Mouse (Mus musculus) stomach, embryonic 16.5 days (tissue): ENCODE measurements around the gene Edc3. TPM values are rescaled to one million over a fixed set of nuclear protein-coding genes. Genes with fewer than 3 reads are reported as not detected.

Source experiments
- ATAC-seq: fragments of 200-750 bp; cut with Nextera tagmentation; 2 replicates; pipeline ENCODE4 v1.8.0; 2017; ENCODE audit warnings: moderate number of reproducible peaks, moderate TSS enrichment; ENCODE audit not compliant: insufficient read depth, low FRiP score
- H3K27ac ChIP-seq: fragments of 300-500 bp; sonication (generic); 2 replicates; pipeline ENCODE4 v1.5.1; 2014; ENCODE audit warnings: low read length
- H3K27me3 ChIP-seq: fragments of 300-500 bp; sonication (generic); 2 replicates; pipeline ENCODE4 v1.6.1; 2014; ENCODE audit warnings: low read length, control low read depth, mixed read lengths; ENCODE audit not compliant: control insufficient read depth, insufficient read depth
- H3K36me3 ChIP-seq: fragments of 300-500 bp; sonication (generic); 2 replicates; pipeline ENCODE4 v1.6.1; 2014; ENCODE audit warnings: low read length; ENCODE audit not compliant: control insufficient read depth, insufficient read depth
- H3K4me1 ChIP-seq: fragments of 300-500 bp; sonication (generic); 2 replicates; pipeline ENCODE4 v1.6.1; 2014; ENCODE audit warnings: low read length, control low read depth, mixed read lengths; ENCODE audit not compliant: control insufficient read depth, insufficient read depth
- H3K4me2 ChIP-seq: fragments of 300-500 bp; sonication (generic); 2 replicates; pipeline ENCODE4 v1.6.1; 2014; ENCODE audit warnings: low read depth, low read length, mixed read lengths
- H3K4me3 ChIP-seq: fragments of 300-500 bp; sonication (generic); replicated peaks from 2 replicates; pipeline ENCODE4 v1.5.1; 2014; ENCODE audit warnings: mild to moderate bottlenecking, low read length
- H3K9ac ChIP-seq: fragments of 300-500 bp; sonication (generic); 2 replicates; pipeline ENCODE4 v1.6.1; 2014; ENCODE audit warnings: low read length
- H3K9me3 ChIP-seq: fragments of 300-500 bp; sonication (generic); replicated peaks from 2 replicates; pipeline ENCODE4 v1.6.1; 2016; ENCODE audit warnings: low read length, control low read depth; ENCODE audit not compliant: control insufficient read depth
- WGBS: fragments of 180-500 bp; shearing (Covaris S2); extraction: QIAGEN DNeasy Blood & Tissue Kit; methylation state at CpG from one replicate; pipeline ENCODE4 v1.1.7; 2014; 5-methylcytosine and 5-hydroxymethylcytosine counted together
- polyA plus RNA-seq: library from polyadenylated mRNA; unstranded; fragments of >200 nt; fragmentation: Nextera tagmentation; extraction: Ambion mirVana; gene quantifications from 2 replicates; pipeline ENCODE4 v1.2.1, GENCODE M21; 2015

Gene Edc3
- polyA plus RNA-seq, 1 experiment from 2014 or later: 28.6 TPM

GRCm38 (mm10) chr9:57744462-57745091 lies 36.2 kb downstream of the Edc3 start:
- Histone ChIP-seq H3K4me2 (no peak overlapping the region), H3K27ac (no peak overlapping the region), H3K36me3 (peaks cover 20% of the 10 kb centered on the region), H3K27me3 (no peaks in the 10 kb centered on the region), H3K4me1 (no peaks in the 10 kb centered on the region), H3K4me3 (no peak overlapping the region), H3K9ac (no peak overlapping the region), H3K9me3 (no peaks in the 10 kb centered on the region)
- no peak; the same call in 1 of the 2 replicates for ATAC-seq
- 65% methylated on average over 3 of the region's 3 CpGs for WGBS

GRCm38 (mm10) chr9:57747067-57747466 lies 38.7 kb downstream of the Edc3 start:
- ATAC-seq: no peak
- peaks cover 29% of the 10 kb centered on the region for H3K36me3 ChIP-seq
- WGBS: 85% methylated on average over 1 of the region's 1 CpGs

GRCm38 (mm10) chr9:57748137-57748536 lies 39.8 kb downstream of the Edc3 start:
- WGBS: 88% methylated on average over 6 of the region's 6 CpGs
- Histone ChIP-seq H3K27me3 (no peaks in the 10 kb centered on the region), H3K36me3 (peaks cover 37% of the 10 kb centered on the region), H3K9ac (no peak overlapping the region), H3K4me1 (no peaks in the 10 kb centered on the region), H3K4me3 (no peak overlapping the region), H3K9me3 (no peaks in the 10 kb centered on the region), H3K27ac (no peak overlapping the region), H3K4me2 (no peak overlapping the region)
- no peak for ATAC-seq

More at GRCm38 (mm10) chr9:57747067-57747466, 38.7 kb downstream of the Edc3 start:
- H3K9me3 ChIP-seq: no peaks in the 10 kb centered on the region
- no peaks in the 10 kb centered on the region for H3K4me1 ChIP-seq
- no peak overlapping the region for H3K4me2 ChIP-seq
- no peak overlapping the region for H3K27ac ChIP-seq
- H3K4me3 ChIP-seq: no peak overlapping the region
- no peaks in the 10 kb centered on the region for H3K27me3 ChIP-seq
- H3K9ac ChIP-seq: no peak overlapping the region

- ATAC-seq: no peak
- WGBS: 30% methylated on average over 1 of the region's 1 CpGs
- Histone ChIP-seq H3K27ac (no peak overlapping the region), H3K36me3 (peaks cover 43% of the 10 kb centered on the region), H3K27me3 (no peaks in the 10 kb centered on the region), H3K4me1 (no peaks in the 10 kb centered on the region), H3K4me3 (no peak overlapping the region), H3K9ac (no peak overlapping the region), H3K4me2 (no peak overlapping the region), H3K9me3 (no peaks in the 10 kb centered on the region)
Observed at GRCm38 (mm10) chr9:57748831-57749230, 40.5 kb downstream of the Edc3 start.

GRCm38 (mm10) chr9:57750901-57751300 lies 42.6 kb downstream of the Edc3 start:
- WGBS: 79% methylated on average over 7 of the region's 7 CpGs
- Histone ChIP-seq H3K4me2 (no peak overlapping the region), H3K27me3 (no peaks in the 10 kb centered on the region), H3K36me3 (peaks cover 55% of the 10 kb centered on the region), H3K9ac (no peak overlapping the region), H3K27ac (no peak overlapping the region), H3K4me3 (no peak overlapping the region), H3K4me1 (no peaks in the 10 kb centered on the region), H3K9me3 (no peaks in the 10 kb centered on the region)
- ATAC-seq: no peak

GRCm38 (mm10) chr9:57757578-57757977 lies 49.2 kb downstream of the Edc3 start:
- no peak for ATAC-seq
- Histone ChIP-seq H3K9me3 (no peaks in the 10 kb centered on the region), H3K27ac (no peak overlapping the region), H3K36me3 (peaks cover 30% of the 10 kb centered on the region), H3K27me3 (no peaks in the 10 kb centered on the region), H3K4me1 (peaks cover 10% of the 10 kb centered on the region), H3K9ac (no peak overlapping the region), H3K4me2 (no peak overlapping the region), H3K4me3 (no peak overlapping the region)
- WGBS: 76% methylated on average over 3 of the region's 3 CpGs

- Histone ChIP-seq H3K4me1 (peaks cover 19% of the 10 kb centered on the region), H3K9me3 (no peaks in the 10 kb centered on the region), H3K36me3 (peaks cover 24% of the 10 kb centered on the region), H3K27me3 (no peaks in the 10 kb centered on the region), H3K4me3 (no peak overlapping the region), H3K4me2 (no peak overlapping the region), H3K27ac (no peak overlapping the region), H3K9ac (no peak overlapping the region)
- WGBS: 92% methylated on average over 22 of the region's 22 CpGs
- no peak for ATAC-seq
Observed at GRCm38 (mm10) chr9:57758528-57758927, 50.2 kb downstream of the Edc3 start.

GRCm38 (mm10) chr9:57759289-57759688 lies 50.9 kb downstream of the Edc3 start:
- no peak overlapping the region for H3K4me2 ChIP-seq
- peaks cover 16% of the 10 kb centered on the region for H3K36me3 ChIP-seq
- H3K9me3 ChIP-seq: no peaks in the 10 kb centered on the region
- H3K27me3 ChIP-seq: no peaks in the 10 kb centered on the region
- no peak overlapping the region for H3K27ac ChIP-seq
- no peak overlapping the region for H3K4me3 ChIP-seq
- peaks cover 26% of the 10 kb centered on the region for H3K4me1 ChIP-seq
- ATAC-seq: no peak
- no peak overlapping the region for H3K9ac ChIP-seq
- 21% methylated on average over 6 of the region's 6 CpGs for WGBS

GRCm38 (mm10) chr9:57760416-57761146 lies 52.2 kb downstream of the Edc3 start:
- H3K27me3 ChIP-seq: no peaks in the 10 kb centered on the region
- H3K4me1 ChIP-seq: peaks cover 26% of the 10 kb centered on the region
- no peak overlapping the region for H3K27ac ChIP-seq
- no peak overlapping the region for H3K4me3 ChIP-seq
- no peak overlapping the region for H3K9ac ChIP-seq
- no peak for ATAC-seq
- no peak overlapping the region for H3K4me2 ChIP-seq
- peaks cover 9% of the 10 kb centered on the region for H3K36me3 ChIP-seq
- 94% methylated on average over 24 of the region's 24 CpGs for WGBS
- no peaks in the 10 kb centered on the region for H3K9me3 ChIP-seq
